Mouse (Mus musculus) CD4-positive naive resting alpha-beta T cell, adult 76 days (primary cell): ENCODE results near the gene Gm13769. TPM values are rescaled to one million over a fixed set of nuclear protein-coding genes. Genes with fewer than 3 reads are reported as not detected.

ENCODE experiments used
- total RNA-seq: library from RNA; stranded (reverse); gene quantifications from one replicate; pipeline ENCODE4 v1.2.4, GENCODE M21; 2023

The Gm13769 gene
- not detected for total RNA-seq

DNA sequence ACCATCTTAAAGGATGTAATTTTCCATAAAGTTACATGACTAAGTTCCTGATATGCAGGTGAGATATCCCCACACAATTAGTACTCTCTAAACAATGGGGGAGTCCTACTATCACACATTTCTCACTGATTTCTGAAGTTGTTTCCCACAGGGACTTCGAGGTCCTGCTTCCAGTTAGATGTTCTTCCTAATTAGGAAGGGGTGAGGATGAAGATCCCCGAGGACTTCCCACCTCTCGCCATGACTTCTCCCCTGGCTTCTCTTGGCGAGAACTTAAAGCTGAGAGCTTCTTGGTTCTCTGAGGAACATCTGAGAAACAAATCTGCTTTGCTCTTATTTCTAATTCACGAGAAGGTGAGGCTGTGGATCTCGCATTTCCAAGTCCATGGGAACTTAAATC, at the start of gene Gm13769:
Gene Gm13769 (plus strand): TSS at position 301 of the 400 bp plus-strand sequence.

DNA sequence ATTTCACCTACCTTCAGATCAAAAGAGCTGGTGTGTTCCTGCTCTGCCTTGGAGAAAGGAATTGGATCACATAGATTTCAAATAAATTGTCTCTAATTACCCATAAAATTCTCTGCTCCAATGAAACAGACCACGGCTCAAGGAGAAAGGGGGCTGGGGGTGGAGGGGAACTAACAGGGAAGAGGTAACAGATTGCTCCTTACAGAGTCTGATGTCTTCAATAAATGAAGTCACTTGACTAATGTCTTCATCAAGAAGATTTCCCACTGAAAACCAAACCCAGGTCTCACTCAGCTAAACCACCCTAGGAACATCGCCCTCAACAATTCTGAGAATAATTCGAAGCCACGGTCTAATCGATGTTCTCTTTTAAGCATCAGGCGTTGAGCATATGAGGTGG, 29.3 kb upstream of the Gm13769 start, which contains the start of gene Olfr1272:
Gene Olfr1272 (minus strand): TSS at position 101 of the 400 bp plus-strand sequence.

Other genes starting within 250 kb of the Gm13769 start
- gene Olfr1269, start 200.8 kb upstream of the Gm13769 start, total RNA-seq = not detected
- gene Olfr32, start 179.9 kb upstream of the Gm13769 start, total RNA-seq = not detected
- not detected for gene Olfr1270, start 169.1 kb upstream of the Gm13769 start, total RNA-seq
- gene Olfr1506, start 97.7 kb upstream of the Gm13769 start, total RNA-seq = 0.73 TPM
- gene Olfr142, start 64.6 kb upstream of the Gm13769 start, total RNA-seq = not detected
- not detected for gene Olfr1271, start 51.2 kb upstream of the Gm13769 start, total RNA-seq
- not detected for gene Olfr1272, start 29.4 kb upstream of the Gm13769 start, total RNA-seq
- not detected for gene Olfr1274-ps, start 76.5 kb downstream of the Gm13769 start, total RNA-seq